Mouse (Mus musculus) frontal cortex, postnatal 10 days (tissue): ENCODE results near the gene Gm21294.
A peak's percentile ranks its signal among the peaks of the same experiment; 100 is the strongest.
"Not testable (repeated sequence)": the region's sequence is repeated elsewhere in the genome, so short reads cannot be mapped to it uniquely, and the experiment has no call there.

Source experiments
- DNase-seq, 2 experiments: peaks; one replicate each; pipeline ENCODE4 v3.0.0; 2022; ENCODE audit warnings: low spot score in 2 of 2, mixed read lengths in 1 of 2

Gene Gm21294

GRCm38 (mm10) chrY:89052506-89052905, at the start of gene Gm21294:
Gene Gm21294 (plus strand): TSS chrY:89052806.
- DNase-seq = not testable (repeated sequence)

- DNase-seq = peak in 1 of 2 experiments; percentile 12
These were observed 73.6 kb downstream of the Gm21294 start for GRCm38 (mm10) chrY:89126246-89126645.
